Mouse (Mus musculus) monocyte, adult 5-6 weeks (primary cell): ENCODE data around the gene Sdhb. TPM values are rescaled to one million over a fixed set of nuclear protein-coding genes. Genes with fewer than 3 reads are reported as not detected.

Experiments used
- ATAC-seq: fragments of 153-309, 156-312 bp; replicated peaks from 2 replicates; pipeline ENCODE4 v1.8.0; 2017; ENCODE audit warnings: mild to moderate bottlenecking; ENCODE audit not compliant: low TSS enrichment, insufficient number of reproducible peaks, severe bottlenecking, poor library complexity, low FRiP score
- total RNA-seq: library from RNA; stranded (forward); fragments of 200-1000, 200-491, 200-594 nt; gene quantifications from 3 replicates; pipeline ENCODE4 v1.2.3, GENCODE M21; 2017

Sdhb gene
- total RNA-seq, 1 experiment from 2014 or later, result 131 TPM

- ATAC-seq, result peak; percentile 31; the same call in 1 of the 2 replicates
Observed at GRCm38 (mm10) chr4:140964620-140965019, 3.6 kb downstream of the Sdhb start.

- no peak for ATAC-seq
Observed at GRCm38 (mm10) chr4:140967386-140968159, 6.6 kb downstream of the Sdhb start.

- ATAC-seq, result no peak
Observed at GRCm38 (mm10) chr4:140971691-140972090, 10.7 kb downstream of the Sdhb start.

- ATAC-seq, result no peak
Observed at GRCm38 (mm10) chr4:140974408-140974807, 13.4 kb downstream of the Sdhb start.

- peak; percentile 65 for ATAC-seq
Observed at GRCm38 (mm10) chr4:140975356-140975755, 14.4 kb downstream of the Sdhb start.

GRCm38 (mm10) chr4:140977278-140977677 is 16.3 kb downstream of the Sdhb start:
- no peak for ATAC-seq

GRCm38 (mm10) chr4:140977886-140978692 is 17.1 kb downstream of the Sdhb start:
- ATAC-seq, result no peak

- no peak for ATAC-seq
Observed at GRCm38 (mm10) chr4:140981605-140982004, 20.6 kb downstream of the Sdhb start.

- ATAC-seq, result no peak
Observed at GRCm38 (mm10) chr4:140982808-140983207, 21.8 kb downstream of the Sdhb start.

- peak; percentile 95 for ATAC-seq
Observed at GRCm38 (mm10) chr4:140983442-140983841, 22.4 kb downstream of the Sdhb start.

- ATAC-seq, result no peak
Observed at GRCm38 (mm10) chr4:140984544-140984943, 23.5 kb downstream of the Sdhb start.

GRCm38 (mm10) chr4:140986024-140986710 is 25.2 kb downstream of the Sdhb start:
- ATAC-seq, result no peak

GRCm38 (mm10) chr4:140986711-140987395 is 25.9 kb downstream of the Sdhb start, which contains the start of gene Atp13a2:
Gene Atp13a2, plus strand, starts transcription at chr4:140986873.
- 0 out of 2 replicates have a peak, but pooled peaks have one; percentile 31 for ATAC-seq

- ATAC-seq, result no peak
Observed at GRCm38 (mm10) chr4:140987476-140987875, 26.5 kb downstream of the Sdhb start.

GRCm38 (mm10) chr4:140988706-140989290 is 27.8 kb downstream of the Sdhb start:
- ATAC-seq, result peak; percentile 81

GRCm38 (mm10) chr4:140989447-140989846 is 28.4 kb downstream of the Sdhb start:
- no peak for ATAC-seq

- no peak for ATAC-seq
Observed at GRCm38 (mm10) chr4:140992215-140992614, 31.2 kb downstream of the Sdhb start.

- ATAC-seq, result no peak
Observed at GRCm38 (mm10) chr4:140993846-140994245, 32.8 kb downstream of the Sdhb start.
